Mouse (Mus musculus): ENCODE results near the gene Rpl29.
A peak's percentile ranks its signal among the peaks of the same experiment; 100 is the strongest.

Rpl29 gene

GRCm38 (mm10) chr9:106417841-106418625 lies 11.2 kb upstream of the Rpl29 start:
- DNase-seq (ENCODE audit: low read depth): peak; percentile 67

- DNase-seq (ENCODE audit: low read depth): no peak
Observed at GRCm38 (mm10) chr9:106420608-106421007, 8.6 kb upstream of the Rpl29 start.

- no peak for DNase-seq (ENCODE audit: low read depth)
Observed at GRCm38 (mm10) chr9:106421033-106421864, 8.0 kb upstream of the Rpl29 start.

- peak; percentile 91 for DNase-seq (ENCODE audit: low read depth)
Observed at GRCm38 (mm10) chr9:106421865-106422160, 7.4 kb upstream of the Rpl29 start.

GRCm38 (mm10) chr9:106428719-106429220 lies 484 bp upstream of the Rpl29 start:
- no peak for DNase-seq (ENCODE audit: low read depth)

- no peak for DNase-seq (ENCODE audit: low read depth)
Observed at GRCm38 (mm10) chr9:106430015-106430264, 686 bp downstream of the Rpl29 start.

GRCm38 (mm10) chr9:106433389-106433788 lies 4.1 kb downstream of the Rpl29 start:
- DNase-seq (ENCODE audit: low read depth): no peak

GRCm38 (mm10) chr9:106436566-106436965 lies 7.3 kb downstream of the Rpl29 start:
- DNase-seq (ENCODE audit: low read depth): no peak

GRCm38 (mm10) chr9:106442680-106443079 lies 13.4 kb downstream of the Rpl29 start:
- no peak for DNase-seq (ENCODE audit: low read depth)

- no peak for DNase-seq (ENCODE audit: low read depth)
Observed at GRCm38 (mm10) chr9:106444836-106445235, 15.6 kb downstream of the Rpl29 start.

GRCm38 (mm10) chr9:106447348-106447747 lies 18.1 kb downstream of the Rpl29 start, which contains the start of the genes Abhd14b and Abhd14a:
TSS of gene Abhd14b (plus strand) at chr9:106447459.
TSS of gene Abhd14a (minus strand) at chr9:106447678.
- DNase-seq (ENCODE audit: low read depth): peak; percentile 77

- DNase-seq (ENCODE audit: low read depth): no peak
Observed at GRCm38 (mm10) chr9:106447951-106448350, 18.7 kb downstream of the Rpl29 start.

GRCm38 (mm10) chr9:106448498-106449031 lies 19.3 kb downstream of the Rpl29 start:
- peak; percentile 78 for DNase-seq (ENCODE audit: low read depth)

GRCm38 (mm10) chr9:106449947-106450346 lies 20.7 kb downstream of the Rpl29 start:
- DNase-seq (ENCODE audit: low read depth): no peak

- no peak for DNase-seq (ENCODE audit: low read depth)
Observed at GRCm38 (mm10) chr9:106450661-106451060, 21.4 kb downstream of the Rpl29 start.

GRCm38 (mm10) chr9:106451298-106451697 lies 22.0 kb downstream of the Rpl29 start:
- DNase-seq (ENCODE audit: low read depth): no peak

- DNase-seq (ENCODE audit: low read depth): no peak
Observed at GRCm38 (mm10) chr9:106451899-106452298, 22.6 kb downstream of the Rpl29 start.

GRCm38 (mm10) chr9:106452351-106452750 lies 23.1 kb downstream of the Rpl29 start:
- no peak for DNase-seq (ENCODE audit: low read depth)

- no peak for DNase-seq (ENCODE audit: low read depth)
Observed at GRCm38 (mm10) chr9:106452821-106453220, 23.6 kb downstream of the Rpl29 start.

GRCm38 (mm10) chr9:106453271-106454070 lies 24.2 kb downstream of the Rpl29 start, which contains the start of gene Pcbp4:
TSS of gene Pcbp4 (plus strand) at chr9:106453291.
- peak; percentile 64 for DNase-seq (ENCODE audit: low read depth)

- DNase-seq (ENCODE audit: low read depth): peak; percentile 32
Observed at GRCm38 (mm10) chr9:106454071-106454761, 25.0 kb downstream of the Rpl29 start.
